Mouse (Mus musculus): ENCODE data around the gene Ecd.

DNA sequence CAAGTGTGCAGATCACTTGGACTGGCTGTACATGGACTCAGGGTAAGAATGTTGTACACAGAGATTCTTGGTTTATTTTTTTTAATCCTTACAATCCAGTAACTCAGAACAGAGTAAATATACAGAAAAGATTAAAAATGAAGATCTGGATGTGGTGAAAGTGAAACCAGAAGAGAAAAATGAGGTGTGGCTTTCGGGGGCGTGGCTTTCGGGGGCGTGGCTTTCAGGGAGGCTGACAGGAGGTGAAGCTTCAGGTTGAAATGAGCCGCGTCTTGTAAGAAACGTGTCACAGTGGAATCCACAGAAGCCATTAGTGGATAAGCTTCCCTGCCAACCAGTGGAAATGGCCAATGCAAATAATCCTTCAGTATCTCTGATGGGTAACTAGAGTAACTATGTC, 7.1 kb downstream of the Ecd start:
- no peak for TF ChIP-seq CTCF (IDR thresholded peaks at IDR 0.05; ENCODE audit: control insufficient read depth, insufficient read depth, insufficient read length)
- TF ChIP-seq MYOG (IDR thresholded peaks at IDR 0.05; ENCODE audit: control insufficient read depth, extremely low read depth, insufficient read length) = no peak
- no peak for TF ChIP-seq MYOD1 (IDR thresholded peaks at IDR 0.05; ENCODE audit: control insufficient read depth, insufficient read length, low read depth)
- TF ChIP-seq MAX (IDR thresholded peaks at IDR 0.05) = no peak
- TF ChIP-seq CEBPB (IDR thresholded peaks at IDR 0.05; ENCODE audit: low read depth) = no peak
- no peak for TF ChIP-seq USF1 (IDR thresholded peaks at IDR 0.05; ENCODE audit: low read depth)
